Mouse (Mus musculus) lung, postnatal 0 days (tissue): ENCODE measurements around the gene Gm136. TPM values are rescaled to one million over a fixed set of nuclear protein-coding genes. Genes with fewer than 3 reads are reported as not detected.
"Not testable (repeated sequence)": the region's sequence is repeated elsewhere in the genome, so short reads cannot be mapped to it uniquely, and the experiment has no call there.

ENCODE experiments used
- ATAC-seq: fragments of 200-750 bp; cut with Nextera tagmentation; 2 replicates; pipeline ENCODE4 v1.8.0; 2017; ENCODE audit warnings: moderate library complexity
- DNase-seq: peaks from one replicate; pipeline ENCODE4 v3.0.0-alpha.2; 2016; ENCODE audit warnings: low spot score
- H3K27ac ChIP-seq: fragments of 300-500 bp; sonication (generic); 2 replicates; pipeline ENCODE4 v1.5.1; 2014; ENCODE audit warnings: antibody characterized with exemption, mild to moderate bottlenecking, low read length, mixed read lengths
- H3K27me3 ChIP-seq: fragments of 300-500 bp; sonication (generic); replicated peaks from 2 replicates; pipeline ENCODE4 v1.6.1; 2014; ENCODE audit warnings: low read length, mixed read lengths; ENCODE audit not compliant: insufficient read depth
- H3K36me3 ChIP-seq: fragments of 300-500 bp; sonication (generic); 2 replicates; pipeline ENCODE4 v1.6.1; 2014; ENCODE audit warnings: low read length, mixed read lengths; ENCODE audit not compliant: insufficient read depth
- H3K4me1 ChIP-seq: fragments of 300-500 bp; sonication (generic); 2 replicates; pipeline ENCODE4 v1.6.1; 2014; ENCODE audit warnings: antibody characterized with exemption, low read depth, low read length, mixed read lengths; ENCODE audit not compliant: insufficient read depth
- H3K4me2 ChIP-seq: fragments of 300-500 bp; sonication (generic); replicated peaks from 2 replicates; pipeline ENCODE4 v1.6.1; 2014; ENCODE audit warnings: low read depth, mild to moderate bottlenecking, low read length, moderate library complexity, mixed read lengths
- H3K4me3 ChIP-seq: fragments of 300-500 bp; sonication (generic); 2 replicates; pipeline ENCODE4 v1.5.1; 2014; ENCODE audit warnings: low read depth, low read length
- H3K9ac ChIP-seq: fragments of 300-500 bp; sonication (generic); replicated peaks from 2 replicates; pipeline ENCODE4 v1.6.1; 2014; ENCODE audit warnings: low read depth, mild to moderate bottlenecking
- H3K9me3 ChIP-seq: fragments of 300-500 bp; sonication (generic); 2 replicates; pipeline ENCODE4 v1.6.1; 2016; ENCODE audit warnings: low read length, mixed read lengths
- CTCF ChIP-seq: IDR thresholded peaks from 2 replicates; pipeline ENCODE4 v1.5.1; 2016; ENCODE audit warnings: antibody characterized with exemption, mild to moderate bottlenecking
- EP300 ChIP-seq: IDR thresholded peaks from 2 replicates; pipeline ENCODE4 v1.6.1; 2016; ENCODE audit warnings: antibody characterized with exemption, mild to moderate bottlenecking, control low read depth
- WGBS: fragments of 180-500 bp; shearing (Covaris S2); extraction: QIAGEN DNeasy Blood & Tissue Kit; methylation state at CpG from one replicate; pipeline ENCODE4 v1.1.7; 2014; 5-methylcytosine and 5-hydroxymethylcytosine counted together
- polyA plus RNA-seq: library from polyadenylated mRNA; unstranded; fragments of >200 nt; fragmentation: Nextera tagmentation; extraction: Ambion mirVana; gene quantifications from 2 replicates; pipeline ENCODE4 v1.2.1, GENCODE M21; 2015

Gm136 gene
- polyA plus RNA-seq, 1 experiment from 2014 or later, result not detected

- H3K9me3 ChIP-seq, result no peaks in the 10 kb centered on the region
- no peaks in the 10 kb centered on the region for H3K36me3 ChIP-seq
- H3K27me3 ChIP-seq, result no peaks in the 10 kb centered on the region
- TF ChIP-seq CTCF (no peak), EP300 (no peak)
- H3K9ac ChIP-seq, result no peak overlapping the region
- no peak overlapping the region for H3K4me3 ChIP-seq
- no peak overlapping the region for H3K4me2 ChIP-seq
- no peaks in the 10 kb centered on the region for H3K4me1 ChIP-seq
- no peak for ATAC-seq
- no peak overlapping the region for H3K27ac ChIP-seq
- 76% methylated on average over 3 of the region's 3 CpGs for WGBS
- DNase-seq, result no peak
Measured at GRCm38 (mm10) chr4:34734461-34734860, 21.6 kb downstream of the Gm136 start.

- H3K9me3 ChIP-seq, H3K4me2 ChIP-seq, H3K9ac ChIP-seq, H3K27ac ChIP-seq, H3K4me3 ChIP-seq, H3K36me3 ChIP-seq, H3K27me3 ChIP-seq, H3K4me1 ChIP-seq, ATAC-seq: not testable (repeated sequence)
- 18% methylated on average over 2 of the region's 2 CpGs for WGBS
- TF ChIP-seq CTCF, result peak; percentile 52
- peak; percentile 29 for DNase-seq
Measured at GRCm38 (mm10) chr4:34733415-34733814, 22.6 kb downstream of the Gm136 start.

GRCm38 (mm10) chr4:34729851-34730341 lies 26.2 kb downstream of the Gm136 start, which contains the start of gene Cfap206:
Gene Cfap206, minus strand, starts transcription at chr4:34730206.
- under 1% methylated on average over 38 of the region's 38 CpGs for WGBS
- H3K27me3 ChIP-seq, result no peaks in the 10 kb centered on the region
- ATAC-seq (peak; percentile 99), DNase-seq (peak; percentile 81)
- peak within 1 kb of the TSS; percentile 59 for H3K4me2 ChIP-seq
- no peaks in the 10 kb centered on the region for H3K4me1 ChIP-seq
- H3K36me3 ChIP-seq, result no peaks in the 10 kb centered on the region
- H3K9me3 ChIP-seq, result no peaks in the 10 kb centered on the region
- H3K27ac ChIP-seq, result no peak within 1 kb of the TSS
- TF ChIP-seq EP300 (no peak), CTCF (no peak)
- no peak within 1 kb of the TSS for H3K9ac ChIP-seq
- H3K4me3 ChIP-seq, result peak within 1 kb of the TSS; percentile 34

- not testable (repeated sequence) for ATAC-seq, H3K4me3 ChIP-seq, H3K9ac ChIP-seq
Measured at GRCm38 (mm10) chr4:34725710-34726109, 30.4 kb downstream of the Gm136 start.

GRCm38 (mm10) chr4:34724306-34724705 lies 31.8 kb downstream of the Gm136 start:
- Histone ChIP-seq H3K36me3 (no peaks in the 10 kb centered on the region), H3K4me2 (no peak overlapping the region), H3K4me3 (no peak overlapping the region), H3K9me3 (no peaks in the 10 kb centered on the region), H3K9ac (no peak overlapping the region), H3K27ac (no peak overlapping the region), H3K4me1 (no peaks in the 10 kb centered on the region), H3K27me3 (no peaks in the 10 kb centered on the region)
- DNase-seq, result no peak
- ATAC-seq, result no peak
- 63% methylated on average over 4 of the region's 4 CpGs for WGBS
- no peak for TF ChIP-seq CTCF
- no peak for TF ChIP-seq EP300

More at GRCm38 (mm10) chr4:34725710-34726109, 30.4 kb downstream of the Gm136 start:
- not testable (repeated sequence) for H3K9me3 ChIP-seq, H3K4me2 ChIP-seq, H3K27ac ChIP-seq, H3K4me1 ChIP-seq, H3K27me3 ChIP-seq, DNase-seq, H3K36me3 ChIP-seq
- 86% methylated on average over 3 of the region's 3 CpGs for WGBS

GRCm38 (mm10) chr4:34723186-34723585 lies 32.9 kb downstream of the Gm136 start:
- WGBS, result 60% methylated on average over 4 of the region's 4 CpGs
- ATAC-seq (no peak), DNase-seq (no peak)
- Histone ChIP-seq H3K4me1 (no peaks in the 10 kb centered on the region), H3K9me3 (no peaks in the 10 kb centered on the region), H3K9ac (no peak overlapping the region), H3K36me3 (no peaks in the 10 kb centered on the region), H3K4me3 (no peak overlapping the region), H3K4me2 (no peak overlapping the region), H3K27ac (no peak overlapping the region), H3K27me3 (no peaks in the 10 kb centered on the region)
- no peak for TF ChIP-seq EP300
- no peak for TF ChIP-seq CTCF
